Mouse (Mus musculus) myocyte (in vitro differentiated cells): ENCODE results near the gene Hoxd8.

Experiments used
- MYOD1 ChIP-seq, 3 experiments: IDR thresholded peaks; one replicate each; pipeline ENCODE4 v1.6.1; 2011; ENCODE audit warnings: control low read depth in 2 of 3, low read depth in 2 of 3, mild to moderate bottlenecking in 2 of 3, moderate library complexity in 1 of 3; ENCODE audit not compliant: insufficient read length in 2 of 3, control insufficient read depth in 1 of 3
- POLR2A ChIP-seq: IDR thresholded peaks from one replicate; pipeline ENCODE4 v1.6.1; 2011; ENCODE audit warnings: low read depth, mild to moderate bottlenecking, control low read depth, moderate library complexity; ENCODE audit not compliant: insufficient read length
- USF1 ChIP-seq: IDR thresholded peaks from one replicate; pipeline ENCODE4 v1.6.1; 2011; ENCODE audit warnings: low read depth, mild to moderate bottlenecking, control low read depth, moderate library complexity

GRCm38 (mm10) chr2:74747661-74748141, 43.3 kb downstream of the Hoxd8 start:
- no peak for TF ChIP-seq USF1
- no peak for TF ChIP-seq MYOD1 (IDR thresholded peaks at IDR 0.05; ENCODE audit: control insufficient read depth in 1 of 3, insufficient read length in 2 of 3, low read depth in 2 of 3)
- no peak for TF ChIP-seq POLR2A
